Mouse (Mus musculus) limb, embryonic 12.5 days (tissue): ENCODE measurements at regions not wholly inside any gene's neighbourhood (a gene's known extent, or its start where the extent isn't known, plus 50 kb on each side); places are given as distances from the start of the nearest gene placed in this dataset.

ENCODE experiments used
- ATAC-seq: fragments of 200-750 bp; cut with Nextera tagmentation; 2 replicates; pipeline ENCODE4 v1.8.0; 2017; ENCODE audit warnings: low read depth, moderate TSS enrichment; ENCODE audit not compliant: insufficient number of reproducible peaks, insufficient read depth, low FRiP score, low TSS enrichment
- H3K27ac ChIP-seq: fragments of 300-500 bp; sonication (generic); 2 replicates; pipeline ENCODE4 v1.5.1; 2016; ENCODE audit warnings: mild to moderate bottlenecking, moderate library complexity
- H3K27me3 ChIP-seq: fragments of 300-500 bp; sonication (generic); 2 replicates; pipeline ENCODE4 v1.6.1; 2016; ENCODE audit warnings: mild to moderate bottlenecking, moderate library complexity
- H3K36me3 ChIP-seq: fragments of 300-500 bp; sonication (generic); 2 replicates; pipeline ENCODE4 v1.6.1; 2016; ENCODE audit warnings: mild to moderate bottlenecking, moderate library complexity
- H3K4me1 ChIP-seq: fragments of 300-500 bp; sonication (generic); replicated peaks from 2 replicates; pipeline ENCODE4 v1.6.1; 2016
- H3K4me2 ChIP-seq: fragments of 300-500 bp; sonication (generic); 2 replicates; pipeline ENCODE4 v1.6.1; 2016; ENCODE audit warnings: mild to moderate bottlenecking, moderate library complexity
- H3K4me3 ChIP-seq: fragments of 300-500 bp; sonication (generic); replicated peaks from 2 replicates; pipeline ENCODE4 v1.5.1; 2016; ENCODE audit warnings: mild to moderate bottlenecking
- H3K9ac ChIP-seq: fragments of 300-500 bp; sonication (generic); replicated peaks from 2 replicates; pipeline ENCODE4 v1.6.1; 2016; ENCODE audit warnings: mild to moderate bottlenecking, moderate library complexity
- H3K9me3 ChIP-seq: fragments of 300-500 bp; sonication (generic); 2 replicates; pipeline ENCODE4 v1.6.1; 2016; ENCODE audit warnings: mild to moderate bottlenecking, moderate library complexity
- WGBS: fragments of 180-500 bp; shearing (Covaris S2); methylation state at CpG from one replicate; pipeline ENCODE4 v1.1.7; 2016; 5-methylcytosine and 5-hydroxymethylcytosine counted together

- WGBS = 87% methylated on average over 6 of the region's 6 CpGs
- Histone ChIP-seq H3K36me3 (no peaks in the 10 kb centered on the region), H3K4me2 (no peak overlapping the region), H3K4me3 (no peak overlapping the region), H3K9me3 (no peaks in the 10 kb centered on the region), H3K4me1 (no peaks in the 10 kb centered on the region), H3K9ac (no peak overlapping the region), H3K27ac (no peak overlapping the region), H3K27me3 (no peaks in the 10 kb centered on the region; the same call in 1 of the 2 replicates)
- no peak for ATAC-seq
Observed at GRCm38 (mm10) chr13:57365096-57365495, 469.3 kb upstream of the Trpc7 start.

GRCm38 (mm10) chr13:57364396-57364795, 468.6 kb upstream of the Trpc7 start:
- Histone ChIP-seq H3K9me3 (no peaks in the 10 kb centered on the region), H3K27ac (no peak overlapping the region), H3K4me1 (no peaks in the 10 kb centered on the region), H3K4me2 (no peak overlapping the region), H3K9ac (no peak overlapping the region), H3K27me3 (no peaks in the 10 kb centered on the region; the same call in 1 of the 2 replicates), H3K4me3 (no peak overlapping the region), H3K36me3 (no peaks in the 10 kb centered on the region)
- 96% methylated on average over 2 of the region's 2 CpGs for WGBS
- ATAC-seq = no peak

- Histone ChIP-seq H3K9me3 (no peaks in the 10 kb centered on the region), H3K4me3 (no peak overlapping the region), H3K36me3 (no peaks in the 10 kb centered on the region), H3K9ac (no peak overlapping the region), H3K4me1 (no peaks in the 10 kb centered on the region), H3K27me3 (no peaks in the 10 kb centered on the region; the same call in 1 of the 2 replicates), H3K4me2 (no peak overlapping the region), H3K27ac (no peak overlapping the region)
- WGBS = 23% methylated on average over 6 of the region's 6 CpGs
- no peak for ATAC-seq
Observed at GRCm38 (mm10) chr13:57362563-57362962, 466.8 kb upstream of the Trpc7 start.

GRCm38 (mm10) chr13:57361286-57361685, 465.5 kb upstream of the Trpc7 start:
- Histone ChIP-seq H3K4me1 (no peaks in the 10 kb centered on the region), H3K9me3 (no peaks in the 10 kb centered on the region), H3K27me3 (no peaks in the 10 kb centered on the region; the same call in 1 of the 2 replicates), H3K9ac (no peak overlapping the region), H3K4me3 (no peak overlapping the region), H3K4me2 (no peak overlapping the region), H3K36me3 (no peaks in the 10 kb centered on the region), H3K27ac (no peak overlapping the region)
- WGBS = 70% methylated on average over 7 of the region's 7 CpGs
- ATAC-seq = no peak

GRCm38 (mm10) chr13:57354606-57355005, 458.8 kb upstream of the Trpc7 start:
- Histone ChIP-seq H3K4me1 (peaks cover 15% of the 10 kb centered on the region), H3K4me3 (no peak overlapping the region), H3K36me3 (no peaks in the 10 kb centered on the region), H3K4me2 (no peak overlapping the region), H3K9me3 (no peaks in the 10 kb centered on the region), H3K27me3 (no peaks in the 10 kb centered on the region), H3K27ac (no peak overlapping the region), H3K9ac (no peak overlapping the region)
- 62% methylated on average over 7 of the region's 7 CpGs for WGBS
- no peak; the same call in 1 of the 2 replicates for ATAC-seq

GRCm38 (mm10) chr13:57353976-57354375, 458.2 kb upstream of the Trpc7 start:
- Histone ChIP-seq H3K4me1 (peaks cover 15% of the 10 kb centered on the region), H3K27ac (no peak overlapping the region), H3K9ac (no peak overlapping the region), H3K4me3 (no peak overlapping the region), H3K27me3 (no peaks in the 10 kb centered on the region), H3K9me3 (no peaks in the 10 kb centered on the region), H3K36me3 (no peaks in the 10 kb centered on the region), H3K4me2 (no peak overlapping the region)
- 29% methylated on average over 3 of the region's 3 CpGs for WGBS
- ATAC-seq = no peak

- Histone ChIP-seq H3K4me1 (peaks cover 16% of the 10 kb centered on the region), H3K27me3 (no peaks in the 10 kb centered on the region), H3K4me3 (no peak overlapping the region), H3K4me2 (no peak overlapping the region), H3K36me3 (no peaks in the 10 kb centered on the region), H3K27ac (no peak overlapping the region), H3K9me3 (no peaks in the 10 kb centered on the region), H3K9ac (no peak overlapping the region)
- no peak for ATAC-seq
- WGBS = 96% methylated on average over 2 of the region's 2 CpGs
Observed at GRCm38 (mm10) chr13:57350828-57351227, 455.0 kb upstream of the Trpc7 start.

GRCm38 (mm10) chr13:57338676-57339075, 442.9 kb upstream of the Trpc7 start:
- no peak overlapping the region for H3K9ac ChIP-seq
- H3K4me3 ChIP-seq = no peak overlapping the region
- H3K36me3 ChIP-seq = no peaks in the 10 kb centered on the region
- 30% methylated on average over 6 of the region's 6 CpGs for WGBS
- H3K4me1 ChIP-seq = peaks cover 9% of the 10 kb centered on the region; the same call in 1 of the 2 replicates
- no peak overlapping the region for H3K27ac ChIP-seq
- no peak overlapping the region for H3K4me2 ChIP-seq
- no peaks in the 10 kb centered on the region for H3K27me3 ChIP-seq
- H3K9me3 ChIP-seq = no peaks in the 10 kb centered on the region
- no peak for ATAC-seq

GRCm38 (mm10) chr13:57336596-57336995, 440.8 kb upstream of the Trpc7 start:
- Histone ChIP-seq H3K4me2 (no peak overlapping the region), H3K9ac (no peak overlapping the region), H3K4me3 (no peak overlapping the region), H3K4me1 (peaks cover 13% of the 10 kb centered on the region; the same call in 1 of the 2 replicates), H3K27me3 (no peaks in the 10 kb centered on the region), H3K36me3 (no peaks in the 10 kb centered on the region), H3K27ac (no peak overlapping the region), H3K9me3 (no peaks in the 10 kb centered on the region)
- WGBS = 96% methylated on average over 8 of the region's 8 CpGs
- ATAC-seq = no peak

GRCm38 (mm10) chr13:57332976-57333375, 437.2 kb upstream of the Trpc7 start:
- no peak overlapping the region for H3K4me2 ChIP-seq
- H3K4me3 ChIP-seq = no peak overlapping the region
- ATAC-seq = no peak
- H3K27ac ChIP-seq = no peak overlapping the region
- H3K9ac ChIP-seq = no peak overlapping the region
- H3K9me3 ChIP-seq = no peaks in the 10 kb centered on the region
- H3K36me3 ChIP-seq = no peaks in the 10 kb centered on the region
- no peaks in the 10 kb centered on the region for H3K27me3 ChIP-seq
- peaks cover 15% of the 10 kb centered on the region for H3K4me1 ChIP-seq
- WGBS = 89% methylated on average over 5 of the region's 5 CpGs

- peaks cover 14% of the 10 kb centered on the region for H3K4me1 ChIP-seq
- no peak for ATAC-seq
- WGBS = 50% methylated on average over 5 of the region's 5 CpGs
- no peak overlapping the region for H3K4me2 ChIP-seq
- H3K9me3 ChIP-seq = no peaks in the 10 kb centered on the region
- H3K27ac ChIP-seq = no peak overlapping the region
- no peak overlapping the region for H3K9ac ChIP-seq
- no peak overlapping the region for H3K4me3 ChIP-seq
- no peaks in the 10 kb centered on the region for H3K36me3 ChIP-seq
- H3K27me3 ChIP-seq = no peaks in the 10 kb centered on the region
Observed at GRCm38 (mm10) chr13:57331868-57332267, 436.1 kb upstream of the Trpc7 start.

- no peak overlapping the region for H3K4me2 ChIP-seq
- ATAC-seq = no peak
- H3K4me3 ChIP-seq = no peak overlapping the region
- H3K27me3 ChIP-seq = no peaks in the 10 kb centered on the region
- no peaks in the 10 kb centered on the region for H3K36me3 ChIP-seq
- H3K27ac ChIP-seq = no peak overlapping the region
- no peak overlapping the region for H3K9ac ChIP-seq
- WGBS = 82% methylated on average over 6 of the region's 6 CpGs
- no peaks in the 10 kb centered on the region for H3K9me3 ChIP-seq
- H3K4me1 ChIP-seq = peaks cover 8% of the 10 kb centered on the region
Observed at GRCm38 (mm10) chr13:57325306-57325925, 429.6 kb upstream of the Trpc7 start.
